Mouse (Mus musculus): Measurements from ENCODE around the gene H2-T24. TPM values are rescaled to one million over a fixed set of nuclear protein-coding genes. Genes with fewer than 3 reads are reported as not detected.
"Not testable (repeated sequence)": the region's sequence is repeated elsewhere in the genome, so short reads cannot be mapped to it uniquely, and the experiment has no call there.

H2-T24 gene
- polyA plus RNA-seq (2012; rRNA removed): 2.0 TPM in 2 replicates

DNA sequence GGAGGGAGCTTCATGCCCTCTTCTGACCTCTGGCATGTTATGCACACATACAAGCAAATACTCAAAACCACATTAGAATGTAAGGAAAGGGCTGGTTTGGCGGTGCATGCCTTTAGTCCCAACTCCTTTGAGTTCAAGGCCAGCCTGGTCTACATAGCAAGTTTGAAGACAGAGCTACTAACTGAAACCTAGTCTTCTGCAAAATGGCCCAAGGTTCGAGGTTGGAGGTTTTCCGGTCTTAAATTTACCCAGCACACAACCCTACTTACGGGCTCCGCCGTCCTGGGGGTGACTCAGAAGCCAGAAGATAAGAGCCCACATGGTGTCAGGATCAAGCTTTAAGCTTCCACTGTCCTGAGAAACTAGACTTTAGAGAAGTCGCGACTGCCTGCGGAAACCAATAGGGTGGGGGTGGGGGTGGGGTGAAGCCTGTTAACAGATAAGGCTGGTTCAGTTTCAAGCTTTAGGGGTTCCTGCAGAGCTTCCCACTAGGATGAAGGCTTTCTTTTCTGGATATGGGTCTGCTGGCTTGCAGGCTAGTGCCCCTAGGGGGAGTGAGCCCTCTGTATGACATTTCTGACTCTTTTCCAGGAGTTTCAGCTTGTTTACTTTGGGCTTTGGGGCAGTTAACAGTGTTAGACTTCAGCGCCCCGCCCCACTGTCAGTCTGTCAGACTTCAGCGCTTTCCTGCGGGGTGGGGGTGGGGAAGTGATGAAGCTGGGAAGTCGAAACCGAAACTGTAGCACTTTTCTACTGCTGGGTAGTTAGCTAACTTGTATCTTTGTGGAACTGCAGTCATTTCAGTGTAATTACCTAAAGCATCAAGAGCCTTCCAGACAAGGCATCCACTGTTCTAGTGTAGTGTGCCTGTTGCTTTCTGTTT is at the start of gene H2-T24:
Gene H2-T24, minus strand, starts transcription at position 370 of the 883 bp plus-strand sequence.
- DNase-seq (ENCODE audit: extremely low spot score in 1 of 2, low spot score in 1 of 2): no peak

DNA sequence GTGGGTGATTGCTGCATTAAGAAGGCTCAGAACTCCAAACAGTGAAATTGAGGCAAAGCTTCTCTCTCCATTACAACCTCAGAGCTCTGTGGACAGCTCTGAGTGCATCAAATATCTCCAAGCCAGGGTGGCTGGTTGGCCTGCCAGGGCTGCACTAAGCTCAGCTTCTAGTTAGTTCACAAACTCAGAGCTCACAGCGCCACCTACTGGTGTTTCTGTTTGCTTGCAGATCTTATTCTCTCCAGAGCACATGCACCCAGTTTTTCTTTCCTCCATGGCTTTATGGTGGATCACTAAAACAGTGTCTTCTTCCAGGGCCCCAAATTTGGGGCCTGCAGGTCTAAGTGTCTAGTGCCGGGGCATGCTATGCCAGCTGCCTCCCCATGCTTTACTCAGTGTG is 40.5 kb upstream of the H2-T24 start:
- DNase-seq (ENCODE audit: extremely low spot score in 1 of 2, low spot score in 1 of 2): peak; percentile 65 to 96

DNA sequence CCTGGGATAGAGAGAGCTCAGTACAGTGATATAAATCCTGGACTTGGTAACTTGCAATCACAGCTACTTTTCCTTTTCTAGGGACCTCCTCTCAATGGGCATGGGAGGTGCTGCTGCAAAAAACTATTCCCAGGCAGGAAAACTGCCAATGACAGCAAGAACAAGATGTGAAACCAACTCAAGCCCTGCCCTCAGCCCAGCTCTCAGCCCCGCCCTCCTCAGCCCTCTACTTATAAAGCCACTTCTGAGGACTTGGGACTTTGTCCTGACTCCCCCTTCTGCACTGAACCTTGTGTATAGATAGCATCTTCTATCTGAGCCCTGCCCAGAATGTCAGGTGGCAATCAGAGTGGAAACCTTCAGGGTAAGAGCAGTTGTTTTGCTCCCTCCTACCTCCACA is 38.0 kb upstream of the H2-T24 start, which contains the start of gene Gm11127:
Gene Gm11127, minus strand, starts transcription at position 10 of the 400 bp plus-strand sequence.
- DNase-seq (ENCODE audit: extremely low spot score in 1 of 2, low spot score in 1 of 2): not testable (repeated sequence)

DNA sequence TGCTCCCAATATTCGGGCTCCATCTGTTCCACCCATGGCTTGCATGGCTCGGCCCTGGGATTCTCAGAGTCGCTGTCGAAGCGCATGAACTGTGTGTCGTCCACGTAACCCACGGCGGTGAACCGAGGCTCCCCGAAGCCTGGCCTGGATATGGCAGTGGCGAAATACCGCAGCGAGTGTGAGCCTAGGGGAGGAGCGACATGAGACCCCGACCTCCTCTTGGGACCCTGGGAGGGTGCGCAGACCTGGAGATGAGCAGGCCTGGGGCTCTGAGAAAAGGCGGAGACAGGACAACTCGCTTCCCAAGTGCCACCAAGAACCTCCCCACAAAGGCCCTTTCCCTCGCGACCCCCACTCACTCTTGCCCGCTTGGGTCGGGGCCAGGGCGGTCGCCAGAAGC is 37.6 kb upstream of the H2-T24 start:
- DNase-seq (ENCODE audit: extremely low spot score in 1 of 2, low spot score in 1 of 2): not testable (repeated sequence)

DNA sequence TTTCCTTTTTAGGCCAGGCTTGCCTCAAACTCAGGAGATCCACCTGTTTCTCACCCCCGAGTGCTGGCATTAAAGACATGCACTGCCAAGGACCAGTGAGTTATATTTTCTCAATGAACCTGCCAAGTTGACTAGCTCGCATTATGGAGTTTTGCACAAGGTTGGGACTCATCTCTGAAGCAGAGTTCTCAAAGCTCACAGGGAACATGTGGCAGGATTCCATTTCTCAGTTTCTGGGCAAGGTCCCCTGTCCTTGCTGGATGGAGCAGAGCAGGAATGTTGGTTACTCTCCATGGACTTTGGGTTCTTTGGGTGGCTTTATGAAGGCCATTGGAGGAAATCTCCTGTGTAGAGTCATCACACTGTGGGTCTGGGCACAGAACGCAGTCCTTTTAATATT is 22.9 kb upstream of the H2-T24 start:
- no peak for DNase-seq (ENCODE audit: extremely low spot score in 1 of 2, low spot score in 1 of 2)

DNA sequence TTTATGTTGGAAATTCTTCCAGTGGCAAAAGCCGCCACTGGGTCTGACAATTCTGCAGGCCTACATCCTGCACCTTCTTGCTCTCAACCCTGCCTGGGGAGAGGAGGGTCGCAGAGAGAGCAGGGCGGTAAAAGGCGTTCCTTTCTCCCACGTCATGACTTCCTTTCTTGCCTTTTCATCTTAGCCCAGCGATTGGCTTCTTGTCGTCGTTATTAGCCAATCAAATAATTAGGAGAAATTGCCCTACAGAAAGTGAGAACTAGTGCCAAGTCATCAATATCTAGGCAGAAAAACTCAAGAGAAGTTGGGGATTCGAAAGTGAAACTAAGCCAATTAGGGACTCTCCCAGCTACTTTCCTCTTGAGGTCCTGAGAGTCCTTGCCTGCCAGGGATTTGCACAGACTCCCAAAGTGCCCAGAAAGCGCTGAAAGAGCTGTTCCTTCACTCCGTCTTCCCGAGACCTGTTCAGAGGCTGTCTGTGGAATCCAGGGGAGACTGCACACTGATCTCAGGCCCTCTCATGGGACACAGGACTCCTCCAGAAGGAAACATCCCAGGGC is 22.3 kb upstream of the H2-T24 start, which contains the start of the genes H2-T22 and Gm6034:
Gene H2-T22, minus strand, starts transcription at position 138 of the 560 bp plus-strand sequence.
Gene Gm6034, plus strand, starts transcription at position 352 of the 560 bp plus-strand sequence.
- peak; percentile 77 to 84 for DNase-seq (ENCODE audit: extremely low spot score in 1 of 2, low spot score in 1 of 2)

DNA sequence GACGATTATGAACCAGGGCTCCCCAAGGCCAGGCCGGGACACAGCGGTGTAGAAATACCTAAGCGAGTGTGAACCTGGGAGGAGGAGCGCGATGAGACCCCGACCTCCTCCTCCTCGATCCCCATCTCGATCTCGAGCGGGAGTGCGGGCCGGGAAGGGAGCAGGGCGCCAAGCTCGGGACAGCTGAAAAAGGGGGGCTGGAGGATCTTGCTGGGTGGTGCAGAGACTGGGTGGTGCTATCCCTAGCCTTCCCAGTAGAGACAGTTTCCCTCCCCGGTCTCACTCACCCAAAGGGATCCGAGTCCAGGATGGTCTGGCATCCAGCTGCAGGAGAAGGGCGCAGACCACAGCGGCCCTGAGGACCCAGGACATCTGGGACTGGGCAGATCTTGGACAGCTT is 21.7 kb upstream of the H2-T24 start:
- DNase-seq (ENCODE audit: extremely low spot score in 1 of 2, low spot score in 1 of 2): not testable (repeated sequence)

DNA sequence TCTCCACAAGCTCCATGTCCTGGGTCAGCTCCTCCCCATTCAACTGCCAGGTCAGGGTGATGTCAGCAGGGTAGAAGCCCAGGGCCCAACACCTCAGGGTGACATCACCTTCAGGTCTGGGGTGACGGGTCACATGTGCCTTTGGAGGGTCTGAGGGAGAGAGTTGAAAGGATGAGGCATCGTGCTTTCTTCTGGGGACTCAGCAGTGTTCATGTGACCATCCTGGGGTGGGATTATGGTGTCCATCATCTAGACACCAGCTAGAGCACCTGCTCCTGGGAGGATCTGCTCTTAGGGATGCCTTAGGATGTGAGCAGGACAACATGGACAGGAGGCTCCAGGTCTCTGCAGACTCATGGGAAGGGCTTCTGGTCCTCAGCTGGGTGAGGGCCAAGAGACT is 20.2 kb upstream of the H2-T24 start:
- not testable (repeated sequence) for DNase-seq (ENCODE audit: extremely low spot score in 1 of 2, low spot score in 1 of 2)

DNA sequence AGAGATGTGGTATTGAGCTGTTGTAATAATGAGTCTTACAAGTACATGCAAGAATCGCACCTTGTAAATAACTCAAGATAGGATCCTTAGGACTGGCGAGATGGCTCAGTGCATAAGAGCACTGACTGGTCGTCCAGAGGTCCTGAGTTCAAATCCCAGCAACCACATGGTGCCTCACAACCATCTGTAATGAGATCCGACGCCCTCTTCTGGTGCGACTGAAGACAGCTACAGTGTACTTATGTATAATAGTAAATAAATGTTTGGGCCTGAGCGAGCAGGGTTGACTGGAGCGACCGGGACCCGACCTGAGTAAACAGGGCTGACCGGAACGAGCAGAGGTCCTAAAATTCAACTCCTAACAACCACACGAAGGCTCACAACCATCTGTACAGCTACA is 15.8 kb upstream of the H2-T24 start:
- DNase-seq (ENCODE audit: extremely low spot score in 1 of 2, low spot score in 1 of 2): not testable (repeated sequence)

DNA sequence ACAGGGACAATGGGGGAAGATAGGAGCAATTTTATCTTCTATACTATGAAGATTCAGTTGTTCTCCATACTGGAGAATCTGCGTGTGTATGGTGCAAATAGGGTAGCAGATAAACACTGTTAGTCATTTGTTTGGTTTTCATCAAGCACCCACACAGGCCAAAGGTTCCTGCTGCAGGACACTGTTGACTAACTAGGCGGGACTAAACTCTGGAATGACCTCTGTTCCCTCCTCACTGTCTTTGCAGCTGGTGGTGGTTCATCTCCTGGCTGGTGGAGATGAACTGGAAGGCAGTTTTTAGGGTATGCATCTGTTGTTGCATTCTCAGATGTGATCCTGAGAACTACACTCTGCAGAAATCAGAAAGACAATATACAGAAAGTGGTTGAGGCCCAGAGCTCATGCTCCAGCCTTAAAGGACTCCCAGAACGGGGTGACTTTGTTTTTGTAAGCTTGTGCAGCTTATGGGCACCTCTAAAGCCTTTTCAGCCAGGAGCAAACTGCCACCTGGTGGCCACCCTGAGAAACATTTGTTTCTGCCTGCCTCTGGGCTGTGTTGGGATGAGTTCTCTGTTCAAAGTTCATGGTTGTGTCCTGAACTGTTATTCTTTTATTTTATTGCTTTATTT is 14.8 kb upstream of the H2-T24 start:
- peak in 1 of 2 experiments; percentile 66 for DNase-seq (ENCODE audit: extremely low spot score in 1 of 2, low spot score in 1 of 2)

DNA sequence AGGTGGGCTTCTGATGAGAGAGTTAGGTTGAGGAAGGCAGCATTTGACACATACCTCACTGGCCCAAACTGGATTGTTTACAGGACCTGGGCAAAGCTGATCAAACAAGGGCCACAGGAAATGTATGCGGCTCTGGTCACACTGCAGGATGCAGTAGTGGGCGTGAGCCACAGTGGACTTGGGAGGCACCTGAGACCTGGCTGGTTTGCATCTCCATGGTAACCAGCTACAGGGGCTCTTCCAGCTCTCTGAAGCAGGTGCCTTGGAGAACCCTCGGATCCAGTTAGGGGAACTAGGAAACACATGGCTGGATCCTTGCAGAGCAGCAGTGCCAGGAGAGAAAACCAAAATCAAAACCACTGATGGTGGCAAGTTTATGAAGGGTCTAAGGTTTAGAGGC is 14.2 kb upstream of the H2-T24 start:
- not testable (repeated sequence) for DNase-seq (ENCODE audit: extremely low spot score in 1 of 2, low spot score in 1 of 2)

DNA sequence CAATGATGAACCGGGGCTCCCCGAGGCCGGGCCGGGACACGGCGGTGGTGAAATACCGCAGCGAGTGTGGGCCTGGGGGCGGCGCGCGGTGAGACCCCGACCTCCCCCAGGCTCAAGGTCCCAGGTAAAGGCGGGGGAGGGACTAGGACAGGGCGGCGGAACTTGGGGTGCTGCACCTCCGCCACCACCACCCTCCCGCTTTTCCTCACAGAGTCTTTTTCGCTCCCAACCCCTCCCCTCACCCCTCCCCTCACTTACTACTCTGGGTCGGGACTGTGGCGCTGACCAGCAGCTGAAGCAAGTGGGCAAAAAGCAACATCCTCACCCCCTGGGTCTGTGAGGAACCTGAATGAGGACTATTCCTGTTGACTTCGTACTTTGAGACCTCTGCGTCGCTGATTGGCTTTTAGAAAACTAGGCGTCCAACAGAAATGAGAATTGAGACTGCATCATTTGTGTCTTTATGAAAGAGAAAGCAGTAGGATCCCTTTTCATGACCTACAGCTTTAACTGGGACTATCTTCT is 12.1 kb upstream of the H2-T24 start, which contains the start of gene H2-T23:
Gene H2-T23, minus strand, starts transcription at position 505 of the 525 bp plus-strand sequence.
- DNase-seq (ENCODE audit: extremely low spot score in 1 of 2, low spot score in 1 of 2): peak in 1 of 2 experiments; percentile 60

DNA sequence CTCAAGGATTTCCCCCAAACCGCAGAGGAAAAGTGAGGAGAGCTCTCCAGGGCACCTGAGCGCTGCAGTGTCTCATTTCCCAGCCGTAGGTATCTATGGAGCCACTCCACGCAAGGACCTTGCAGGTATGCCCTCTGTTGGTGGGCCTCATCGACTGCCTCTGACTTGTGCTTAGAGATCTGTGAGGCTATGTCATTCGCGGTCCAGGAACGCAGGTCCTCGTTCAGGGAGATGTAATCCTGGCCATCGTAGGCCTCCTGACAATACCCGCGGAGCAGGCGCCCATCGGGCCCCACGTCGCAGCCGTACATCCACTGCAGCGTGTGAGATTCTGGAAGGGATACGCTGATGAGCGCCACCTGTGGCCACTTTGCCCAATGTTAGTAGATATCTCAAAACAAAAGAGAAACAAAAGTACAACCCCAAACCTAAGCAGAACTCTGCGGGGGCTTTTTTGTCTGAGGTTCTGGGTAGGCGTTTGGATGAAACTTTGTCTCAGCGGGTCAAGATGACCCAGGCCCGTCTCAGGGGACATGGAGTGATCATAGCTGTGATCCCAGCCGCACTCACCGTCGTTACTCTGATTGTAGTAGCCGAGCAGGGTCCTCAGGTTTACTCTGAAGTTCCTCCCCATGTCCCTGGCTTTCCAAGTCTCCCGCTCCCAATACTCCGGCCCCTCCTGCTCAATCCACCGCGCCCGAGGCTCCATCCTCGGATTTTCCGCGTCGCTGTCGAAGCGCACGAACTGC is 11.4 kb upstream of the H2-T24 start:
- DNase-seq (ENCODE audit: extremely low spot score in 1 of 2, low spot score in 1 of 2): peak in 1 of 2 experiments; percentile 48

DNA sequence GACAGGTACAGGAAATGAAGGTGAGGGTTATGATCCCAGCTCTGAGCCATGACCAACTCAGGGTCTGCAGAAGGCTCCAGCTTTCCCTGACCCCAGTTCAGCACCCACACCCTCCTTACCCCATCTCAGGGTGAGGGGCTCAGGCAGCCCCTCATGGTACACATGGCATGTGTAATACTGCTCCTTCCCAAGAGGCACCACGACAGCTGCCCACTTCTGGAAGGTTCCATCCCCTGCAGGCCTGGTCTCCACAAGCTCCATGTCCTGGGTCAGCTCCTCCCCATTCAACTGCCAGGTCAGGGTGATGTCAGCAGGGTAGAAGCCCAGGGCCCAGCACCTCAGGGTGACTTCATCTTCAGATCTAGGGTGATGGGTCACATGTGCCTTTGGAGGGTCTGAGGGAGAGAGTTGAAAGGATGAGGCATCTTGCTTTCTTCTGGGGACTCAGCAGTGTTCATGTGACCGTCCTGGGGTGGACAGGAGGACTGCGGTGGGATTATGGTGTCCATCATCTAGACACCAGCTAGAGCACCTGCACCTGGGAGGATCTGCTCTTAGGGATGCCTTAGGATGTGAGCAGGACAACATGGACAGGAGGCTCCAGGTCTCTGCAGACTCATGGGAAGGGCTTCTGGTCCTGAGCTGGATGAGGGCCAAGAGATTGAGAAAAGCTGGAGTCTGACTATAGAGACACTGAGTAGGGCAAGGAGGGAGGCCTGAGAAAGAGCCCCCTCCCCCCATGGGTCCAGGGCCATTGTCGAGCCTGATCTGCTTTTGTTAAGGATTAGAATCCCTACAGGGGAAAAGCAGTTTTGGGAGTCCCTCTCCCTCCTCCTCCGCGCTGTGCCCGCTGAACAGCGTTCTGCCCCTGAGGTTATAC is 10.6 kb upstream of the H2-T24 start:
- not testable (repeated sequence) for DNase-seq (ENCODE audit: extremely low spot score in 1 of 2, low spot score in 1 of 2)

DNA sequence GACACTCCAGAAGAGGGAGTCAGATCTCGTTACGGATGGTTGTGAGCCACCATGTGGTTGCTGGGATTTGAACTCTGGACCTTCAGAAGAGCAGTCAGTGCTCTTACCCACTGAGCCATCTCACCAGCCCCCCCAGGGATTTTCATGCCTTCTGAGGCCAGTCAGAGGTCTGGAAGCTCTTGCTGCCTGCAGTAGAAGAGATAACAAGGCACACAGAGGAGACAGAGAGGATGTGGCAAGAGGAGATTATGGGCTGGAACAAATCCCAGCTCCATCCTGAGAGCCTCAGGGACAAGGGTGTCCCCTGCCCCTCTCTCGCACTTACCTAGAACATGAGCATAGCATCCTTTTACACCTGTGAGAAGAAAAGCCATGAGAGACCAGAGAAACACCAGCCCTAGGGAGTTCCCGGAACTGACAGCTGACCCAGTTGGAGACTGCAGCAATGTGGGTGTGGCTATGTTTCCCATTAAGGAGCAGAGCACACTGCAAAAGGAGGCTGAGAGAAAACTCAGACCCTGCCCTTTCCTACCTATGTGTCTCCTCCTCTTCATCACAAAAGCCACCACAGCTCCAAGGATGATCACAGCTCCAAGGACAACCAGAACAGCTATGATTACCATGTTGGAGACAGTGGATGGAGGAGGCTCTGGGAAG is 9.8 kb upstream of the H2-T24 start:
- DNase-seq (ENCODE audit: extremely low spot score in 1 of 2, low spot score in 1 of 2): not testable (repeated sequence)

DNA sequence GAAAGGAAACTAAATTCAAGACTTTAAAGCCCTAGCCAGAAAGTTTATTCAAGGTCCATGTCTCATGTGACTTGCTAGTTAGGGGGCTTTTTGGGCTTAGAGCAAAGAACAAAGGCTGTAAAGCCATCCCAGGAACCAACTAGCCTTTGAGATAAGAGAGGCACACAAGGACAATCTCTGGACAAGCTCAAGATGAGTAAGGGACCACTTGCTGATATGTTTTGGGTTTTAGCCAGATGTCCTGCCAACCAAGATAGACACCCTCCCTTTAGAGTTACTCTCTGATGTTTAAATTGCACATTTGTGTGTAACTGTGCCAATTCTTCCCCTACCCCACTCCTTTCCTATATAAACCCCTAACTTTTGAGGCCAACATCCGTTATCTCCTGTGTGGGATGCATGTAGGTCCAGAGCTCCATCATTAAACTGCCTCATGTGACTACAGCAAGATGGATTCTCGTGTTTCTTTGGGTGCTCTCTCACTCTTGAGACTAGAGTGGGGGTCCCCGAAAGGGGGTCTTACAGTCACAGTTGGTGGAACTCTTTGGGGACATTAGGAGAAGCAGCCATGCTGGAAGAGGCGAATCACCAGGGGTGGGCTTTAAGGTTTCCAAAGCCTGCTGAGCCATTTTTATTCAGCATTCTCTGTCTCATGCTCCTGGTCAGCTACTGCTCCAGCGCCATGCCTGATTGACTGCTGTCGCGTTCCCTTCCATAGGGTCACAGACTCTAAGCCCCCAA is 8.7 kb upstream of the H2-T24 start:
- no peak for DNase-seq (ENCODE audit: extremely low spot score in 1 of 2, low spot score in 1 of 2)

DNA sequence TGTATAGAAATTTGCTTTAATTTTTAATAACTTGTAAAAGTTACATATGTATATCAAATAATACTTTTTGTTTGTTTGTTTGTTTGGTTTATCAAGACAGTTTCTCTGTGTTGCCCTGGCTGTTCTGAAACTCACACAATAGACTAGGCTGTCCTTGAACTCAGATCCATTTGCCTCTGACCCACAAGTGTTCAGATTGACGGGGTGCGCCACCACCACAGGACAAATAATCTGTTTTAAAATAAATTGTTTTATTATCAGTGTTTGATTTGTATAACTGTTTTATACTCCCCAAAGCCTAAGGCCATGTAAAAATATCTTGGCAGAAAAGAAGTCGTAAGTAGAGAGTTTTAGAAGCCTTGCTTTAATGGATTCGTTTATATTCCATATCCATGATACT is 7.3 kb upstream of the H2-T24 start:
- DNase-seq (ENCODE audit: extremely low spot score in 1 of 2, low spot score in 1 of 2): no peak

DNA sequence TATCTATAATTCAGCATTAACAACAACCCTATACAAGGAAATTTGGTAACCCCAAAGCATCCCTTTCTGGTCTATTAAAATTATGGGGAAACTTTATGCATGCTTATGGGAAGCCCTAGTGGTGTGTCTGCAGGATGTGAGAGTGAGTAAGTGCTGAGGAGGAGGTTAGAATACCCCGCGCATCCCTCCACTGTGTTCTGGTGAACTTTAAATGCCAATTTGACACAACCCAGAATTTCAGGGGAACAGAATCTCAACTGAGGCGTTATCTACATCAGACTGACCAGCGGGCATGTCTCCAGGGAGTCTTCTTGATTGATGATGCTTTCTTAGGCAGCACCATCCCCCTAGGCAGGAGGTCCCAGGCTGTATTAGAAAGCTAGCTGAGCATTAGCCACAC is 5.5 kb upstream of the H2-T24 start:
- no peak for DNase-seq (ENCODE audit: extremely low spot score in 1 of 2, low spot score in 1 of 2)

All from frontal cortex, adult 2 months (tissue).